Mouse (Mus musculus): Measurements from ENCODE around the gene Tmem107. TPM values are rescaled to one million over a fixed set of nuclear protein-coding genes. Genes with fewer than 3 reads are reported as not detected.

Tmem107 gene
- polyA plus RNA-seq, 1 experiment from 2014 or later: 28.4 TPM

- Histone ChIP-seq H3K4me3 (peak overlapping the region; percentile 53), H3K27ac (replicated peaks) (peak overlapping the region; percentile 88), H3K9me3 (no peaks in the 10 kb centered on the region), H3K9ac (peak overlapping the region; percentile 81), H3K36me3 (no peaks in the 10 kb centered on the region), H3K27me3 (replicated peaks) (no peaks in the 10 kb centered on the region), H3K4me1 (peaks cover 45% of the 10 kb centered on the region), H3K4me2 (peak overlapping the region; percentile 87)
- ATAC-seq (ENCODE audit: extremely low read depth, insufficient number of reproducible peaks, low FRiP score, low TSS enrichment): no peak
- 8% methylated on average over 8 of the region's 8 CpGs for WGBS
Measured at GRCm38 (mm10) chr11:69066956-69067355, 3.6 kb upstream of the Tmem107 start.

- Histone ChIP-seq H3K9ac (peak overlapping the region; percentile 65), H3K4me1 (peaks cover 51% of the 10 kb centered on the region), H3K27me3 (replicated peaks) (no peaks in the 10 kb centered on the region), H3K4me3 (0 out of 2 replicates have a peak overlapping the region, but pooled peaks have one; percentile 53), H3K36me3 (no peaks in the 10 kb centered on the region), H3K9me3 (no peaks in the 10 kb centered on the region), H3K4me2 (peak overlapping the region; percentile 87), H3K27ac (replicated peaks) (peak overlapping the region; percentile 88)
- ATAC-seq (ENCODE audit: extremely low read depth, insufficient number of reproducible peaks, low FRiP score, low TSS enrichment): no peak
- 11% methylated on average over 6 of the region's 6 CpGs for WGBS
Measured at GRCm38 (mm10) chr11:69067601-69068000, 3.0 kb upstream of the Tmem107 start.

- ATAC-seq (ENCODE audit: extremely low read depth, insufficient number of reproducible peaks, low FRiP score, low TSS enrichment): no peak
- Histone ChIP-seq H3K27ac (replicated peaks) (peak overlapping the region; percentile 92), H3K4me1 (peaks cover 56% of the 10 kb centered on the region), H3K4me2 (peak overlapping the region; percentile 81), H3K9me3 (no peaks in the 10 kb centered on the region), H3K27me3 (replicated peaks) (no peaks in the 10 kb centered on the region), H3K36me3 (no peaks in the 10 kb centered on the region), H3K9ac (peak overlapping the region; percentile 92), H3K4me3 (peak overlapping the region; percentile 69)
- 2% methylated on average over 13 of the region's 13 CpGs for WGBS
Measured at GRCm38 (mm10) chr11:69070093-69070492, 513 bp upstream of the Tmem107 start.

GRCm38 (mm10) chr11:69071262-69071661 is 656 bp downstream of the Tmem107 start:
- no peak for ATAC-seq (ENCODE audit: extremely low read depth, insufficient number of reproducible peaks, low FRiP score, low TSS enrichment)
- Histone ChIP-seq H3K4me1 (peaks cover 51% of the 10 kb centered on the region), H3K9ac (peak overlapping the region; percentile 92), H3K27ac (replicated peaks) (peak overlapping the region; percentile 92), H3K4me2 (peak overlapping the region; percentile 81), H3K9me3 (no peaks in the 10 kb centered on the region), H3K27me3 (replicated peaks) (no peaks in the 10 kb centered on the region), H3K4me3 (peak overlapping the region; percentile 69), H3K36me3 (no peaks in the 10 kb centered on the region)
- 28% methylated on average over 9 of the region's 9 CpGs for whole genome bisulfite sequencing

- Histone ChIP-seq H3K27ac (replicated peaks) (peak overlapping the region; percentile 84), H3K36me3 (no peaks in the 10 kb centered on the region), H3K4me2 (peak overlapping the region; percentile 69), H3K4me3 (peak overlapping the region; percentile 44), H3K27me3 (replicated peaks) (no peaks in the 10 kb centered on the region), H3K9ac (peak overlapping the region; percentile 83), H3K9me3 (no peaks in the 10 kb centered on the region), H3K4me1 (peaks cover 43% of the 10 kb centered on the region)
- WGBS: 79% methylated on average over 11 of the region's 11 CpGs
- ATAC-seq (ENCODE audit: extremely low read depth, insufficient number of reproducible peaks, low FRiP score, low TSS enrichment): no peak
Measured at GRCm38 (mm10) chr11:69072234-69072633, 1.6 kb downstream of the Tmem107 start.

GRCm38 (mm10) chr11:69072666-69073064 is 2.1 kb downstream of the Tmem107 start:
- H3K4me1 ChIP-seq: peaks cover 38% of the 10 kb centered on the region
- no peaks in the 10 kb centered on the region for H3K36me3 ChIP-seq
- no peaks in the 10 kb centered on the region for H3K27me3 ChIP-seq (replicated peaks)
- peak overlapping the region; percentile 84 for H3K27ac ChIP-seq (replicated peaks)
- no peak for ATAC-seq (ENCODE audit: extremely low read depth, insufficient number of reproducible peaks, low FRiP score, low TSS enrichment)
- H3K4me2 ChIP-seq: peak overlapping the region; percentile 69
- no peaks in the 10 kb centered on the region for H3K9me3 ChIP-seq
- WGBS: 14% methylated on average over 9 of the region's 9 CpGs
- peak overlapping the region; percentile 44 for H3K4me3 ChIP-seq
- H3K9ac ChIP-seq: peak overlapping the region; percentile 83

GRCm38 (mm10) chr11:69073065-69073888 is 2.7 kb downstream of the Tmem107 start:
- H3K27me3 ChIP-seq (replicated peaks): no peaks in the 10 kb centered on the region
- no peaks in the 10 kb centered on the region for H3K36me3 ChIP-seq
- H3K4me2 ChIP-seq: peak overlapping the region; percentile 69
- under 1% methylated on average over 14 of the region's 14 CpGs for WGBS
- H3K9me3 ChIP-seq: no peaks in the 10 kb centered on the region
- peak; percentile 30; the same call in 1 of the 2 replicates for ATAC-seq (ENCODE audit: extremely low read depth, insufficient number of reproducible peaks, low FRiP score, low TSS enrichment)
- peak overlapping the region; percentile 83 for H3K9ac ChIP-seq
- peak overlapping the region; percentile 84 for H3K27ac ChIP-seq (replicated peaks)
- H3K4me1 ChIP-seq: peaks cover 36% of the 10 kb centered on the region
- H3K4me3 ChIP-seq: peak overlapping the region; percentile 44

- H3K4me2 ChIP-seq: peak overlapping the region; percentile 69; the same call in 1 of the 2 replicates
- no peak overlapping the region for H3K4me3 ChIP-seq
- 42% methylated on average over 6 of the region's 6 CpGs for WGBS
- peak overlapping the region; percentile 84 for H3K27ac ChIP-seq (replicated peaks)
- no peaks in the 10 kb centered on the region for H3K27me3 ChIP-seq (replicated peaks)
- H3K4me1 ChIP-seq: peaks cover 36% of the 10 kb centered on the region
- no peaks in the 10 kb centered on the region for H3K9me3 ChIP-seq
- peak overlapping the region; percentile 83 for H3K9ac ChIP-seq
- ATAC-seq (ENCODE audit: extremely low read depth, insufficient number of reproducible peaks, low FRiP score, low TSS enrichment): no peak
- H3K36me3 ChIP-seq: no peaks in the 10 kb centered on the region
Measured at GRCm38 (mm10) chr11:69073951-69074775, 3.6 kb downstream of the Tmem107 start.

GRCm38 (mm10) chr11:69074776-69075069 is 4.1 kb downstream of the Tmem107 start:
- H3K4me1 ChIP-seq: peaks cover 36% of the 10 kb centered on the region
- no peaks in the 10 kb centered on the region for H3K36me3 ChIP-seq
- H3K9ac ChIP-seq: 0 out of 2 replicates have a peak overlapping the region, but pooled peaks have one; percentile 83
- no peak overlapping the region for H3K4me2 ChIP-seq
- H3K27me3 ChIP-seq (replicated peaks): no peaks in the 10 kb centered on the region
- ATAC-seq (ENCODE audit: extremely low read depth, insufficient number of reproducible peaks, low FRiP score, low TSS enrichment): no peak
- H3K4me3 ChIP-seq: no peak overlapping the region
- H3K27ac ChIP-seq (replicated peaks): peak overlapping the region; percentile 84; the same call in 1 of the 2 replicates
- H3K9me3 ChIP-seq: no peaks in the 10 kb centered on the region
- 52% methylated on average over 2 of the region's 2 CpGs for WGBS

GRCm38 (mm10) chr11:69075764-69076479 is 5.3 kb downstream of the Tmem107 start:
- 48% methylated on average over 9 of the region's 9 CpGs for WGBS
- peaks cover 31% of the 10 kb centered on the region for H3K4me1 ChIP-seq
- H3K27me3 ChIP-seq (replicated peaks): no peaks in the 10 kb centered on the region
- H3K36me3 ChIP-seq: no peaks in the 10 kb centered on the region
- no peak overlapping the region for H3K27ac ChIP-seq (replicated peaks)
- ATAC-seq (ENCODE audit: extremely low read depth, insufficient number of reproducible peaks, low FRiP score, low TSS enrichment): no peak
- no peak overlapping the region for H3K4me3 ChIP-seq
- H3K4me2 ChIP-seq: no peak overlapping the region
- H3K9me3 ChIP-seq: no peaks in the 10 kb centered on the region
- H3K9ac ChIP-seq: no peak overlapping the region

- peaks cover 25% of the 10 kb centered on the region for H3K4me1 ChIP-seq
- H3K36me3 ChIP-seq: no peaks in the 10 kb centered on the region
- no peak overlapping the region for H3K4me3 ChIP-seq
- no peak overlapping the region for H3K4me2 ChIP-seq
- no peak overlapping the region for H3K27ac ChIP-seq (replicated peaks)
- no peaks in the 10 kb centered on the region for H3K27me3 ChIP-seq (replicated peaks)
- ATAC-seq (ENCODE audit: extremely low read depth, insufficient number of reproducible peaks, low FRiP score, low TSS enrichment): no peak
- peak overlapping the region; percentile 35; the same call in 1 of the 2 replicates for H3K9ac ChIP-seq
- no peaks in the 10 kb centered on the region for H3K9me3 ChIP-seq
- 71% methylated on average over 5 of the region's 5 CpGs for WGBS
Measured at GRCm38 (mm10) chr11:69076572-69076971, 6.0 kb downstream of the Tmem107 start.
